Mouse (Mus musculus): ENCODE data around the gene Thbs4. TPM values are rescaled to one million over a fixed set of nuclear protein-coding genes. Genes with fewer than 3 reads are reported as not detected.

Gene Thbs4
- polyA plus RNA-seq, 1 experiment, result not detected

DNA sequence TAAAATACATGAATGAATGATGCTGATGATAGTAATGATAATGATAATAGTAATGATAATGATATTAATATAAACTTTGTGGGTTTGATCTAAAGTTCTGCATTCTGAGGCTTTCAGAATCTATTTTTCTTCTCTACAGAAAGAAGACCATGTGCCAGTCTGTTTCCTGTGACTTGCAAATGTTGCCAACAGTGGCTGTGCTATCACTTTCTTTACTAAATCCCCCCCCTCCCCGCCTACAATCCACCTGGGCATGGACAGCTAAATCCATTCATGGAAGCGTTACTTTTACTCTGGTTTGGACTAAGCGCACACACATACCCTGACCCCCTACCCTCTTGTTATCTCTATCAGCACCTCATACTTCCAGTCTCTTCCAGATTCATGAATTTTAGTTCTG is 10.3 kb downstream of the Thbs4 start:
- Histone ChIP-seq H3K4me3 (ENCODE audit: low read depth, low read length) (no peak overlapping the region), H3K27ac (ENCODE audit: insufficient read depth, low read length) (no peak overlapping the region), H3K4me1 (ENCODE audit: control insufficient read depth, insufficient read depth, low read length) (no peaks in the 10 kb centered on the region), H3K36me3 (ENCODE audit: control insufficient read depth, insufficient read depth, low read length, poor library complexity, severe bottlenecking) (no peaks in the 10 kb centered on the region), H3K9ac (ENCODE audit: low read depth, poor library complexity, severe bottlenecking) (no peak overlapping the region), H3K9me3 (replicated peaks; ENCODE audit: control insufficient read depth, insufficient read depth, low read length, poor library complexity, severe bottlenecking) (no peaks in the 10 kb centered on the region; the same call in 1 of the 2 replicates), H3K27me3 (ENCODE audit: control insufficient read depth, insufficient read depth, low read length, poor library complexity, severe bottlenecking) (peaks cover 2% of the 10 kb centered on the region; the same call in 1 of the 2 replicates)
- TF ChIP-seq EP300 (IDR thresholded peaks at IDR 0.05; ENCODE audit: insufficient read depth, low read depth, low read length), result no peak
- TF ChIP-seq CTCF (IDR thresholded peaks at IDR 0.05; ENCODE audit: low read depth, low read length), result no peak

DNA sequence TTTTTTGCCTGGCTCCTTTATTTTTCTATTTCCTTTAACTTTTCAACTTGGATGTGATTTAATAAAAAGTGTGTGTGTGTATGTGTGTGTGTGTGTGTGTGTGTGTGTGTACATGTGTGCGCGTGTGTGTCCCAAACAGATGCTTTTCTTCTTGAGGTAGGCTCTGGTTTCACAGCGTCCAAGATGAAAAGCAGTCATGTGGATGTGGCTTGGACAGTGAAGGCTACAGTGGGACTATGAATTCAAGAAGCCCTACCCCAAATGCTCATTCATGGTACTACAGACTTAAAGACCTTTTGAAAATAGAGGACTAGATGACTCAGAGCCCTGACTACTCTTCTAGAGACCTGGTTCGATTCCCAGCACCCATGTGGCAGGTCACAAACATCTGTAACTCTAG is 11.1 kb downstream of the Thbs4 start:
- Histone ChIP-seq H3K9me3 (replicated peaks; ENCODE audit: control insufficient read depth, insufficient read depth, low read length, poor library complexity, severe bottlenecking) (no peaks in the 10 kb centered on the region; the same call in 1 of the 2 replicates), H3K36me3 (ENCODE audit: control insufficient read depth, insufficient read depth, low read length, poor library complexity, severe bottlenecking) (no peaks in the 10 kb centered on the region), H3K27ac (ENCODE audit: insufficient read depth, low read length) (no peak overlapping the region), H3K4me1 (ENCODE audit: control insufficient read depth, insufficient read depth, low read length) (no peaks in the 10 kb centered on the region), H3K4me3 (ENCODE audit: low read depth, low read length) (no peak overlapping the region), H3K9ac (ENCODE audit: low read depth, poor library complexity, severe bottlenecking) (no peak overlapping the region), H3K27me3 (ENCODE audit: control insufficient read depth, insufficient read depth, low read length, poor library complexity, severe bottlenecking) (peaks cover 2% of the 10 kb centered on the region; the same call in 1 of the 2 replicates)
- TF ChIP-seq EP300 (IDR thresholded peaks at IDR 0.05; ENCODE audit: insufficient read depth, low read depth, low read length), result no peak

DNA sequence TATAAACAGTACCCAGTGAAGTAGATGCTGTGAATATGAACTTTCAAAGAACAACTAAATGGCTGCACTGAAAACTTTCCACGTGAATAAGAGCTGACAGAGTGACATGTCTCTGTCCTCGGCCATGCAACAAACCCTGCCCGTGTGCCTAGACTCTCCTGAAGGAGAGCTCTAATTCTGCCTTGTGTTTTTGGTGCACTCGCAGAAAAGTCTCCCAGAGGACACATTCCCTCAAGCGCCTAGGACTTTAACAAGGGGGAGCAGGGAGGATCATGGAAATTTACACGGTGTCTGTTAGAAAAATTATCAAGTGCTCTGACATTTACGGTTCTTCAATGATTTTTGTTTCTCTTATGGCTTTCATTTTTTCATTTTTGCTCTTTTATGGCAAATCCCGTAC is 13.7 kb downstream of the Thbs4 start:
- Histone ChIP-seq H3K9ac (ENCODE audit: low read depth, poor library complexity, severe bottlenecking) (no peak overlapping the region), H3K36me3 (ENCODE audit: control insufficient read depth, insufficient read depth, low read length, poor library complexity, severe bottlenecking) (no peaks in the 10 kb centered on the region), H3K27ac (ENCODE audit: insufficient read depth, low read length) (no peak overlapping the region), H3K9me3 (replicated peaks; ENCODE audit: control insufficient read depth, insufficient read depth, low read length, poor library complexity, severe bottlenecking) (no peaks in the 10 kb centered on the region; the same call in 1 of the 2 replicates), H3K4me1 (ENCODE audit: control insufficient read depth, insufficient read depth, low read length) (no peaks in the 10 kb centered on the region), H3K4me3 (ENCODE audit: low read depth, low read length) (no peak overlapping the region), H3K27me3 (ENCODE audit: control insufficient read depth, insufficient read depth, low read length, poor library complexity, severe bottlenecking) (peaks cover 2% of the 10 kb centered on the region; the same call in 1 of the 2 replicates)
- TF ChIP-seq POLR2A (IDR thresholded peaks at IDR 0.05; ENCODE audit: insufficient read depth, low read length) (no peak), CTCF (IDR thresholded peaks at IDR 0.05; ENCODE audit: low read depth, low read length) (no peak), EP300 (IDR thresholded peaks at IDR 0.05; ENCODE audit: insufficient read depth, low read depth, low read length) (no peak)

DNA sequence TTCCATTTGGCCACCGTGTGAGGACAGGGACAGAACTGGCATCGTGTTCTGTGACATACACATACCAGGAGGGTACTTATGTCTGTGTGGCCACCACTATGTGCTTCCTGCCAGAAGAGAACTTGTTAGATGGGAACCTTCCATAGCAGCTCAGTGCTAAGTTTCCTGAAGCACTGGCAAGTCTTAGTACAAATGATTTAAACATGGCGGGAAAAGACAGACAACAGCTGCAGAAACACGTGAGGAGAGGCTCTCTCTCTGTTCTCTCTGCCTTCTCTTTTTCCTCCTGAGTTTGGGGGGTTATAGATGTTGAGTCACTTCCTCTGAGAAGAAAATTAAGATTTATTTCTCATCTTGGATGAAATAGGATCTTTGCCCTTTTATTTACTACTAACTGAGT is 14.5 kb downstream of the Thbs4 start:
- Histone ChIP-seq H3K27me3 (ENCODE audit: control insufficient read depth, insufficient read depth, low read length, poor library complexity, severe bottlenecking) (peaks cover 2% of the 10 kb centered on the region; the same call in 1 of the 2 replicates), H3K36me3 (ENCODE audit: control insufficient read depth, insufficient read depth, low read length, poor library complexity, severe bottlenecking) (no peaks in the 10 kb centered on the region), H3K27ac (ENCODE audit: insufficient read depth, low read length) (no peak overlapping the region), H3K4me1 (ENCODE audit: control insufficient read depth, insufficient read depth, low read length) (no peaks in the 10 kb centered on the region), H3K9ac (ENCODE audit: low read depth, poor library complexity, severe bottlenecking) (no peak overlapping the region), H3K9me3 (replicated peaks; ENCODE audit: control insufficient read depth, insufficient read depth, low read length, poor library complexity, severe bottlenecking) (no peaks in the 10 kb centered on the region; the same call in 1 of the 2 replicates), H3K4me3 (ENCODE audit: low read depth, low read length) (no peak overlapping the region)
- TF ChIP-seq CTCF (IDR thresholded peaks at IDR 0.05; ENCODE audit: low read depth, low read length) (no peak), EP300 (IDR thresholded peaks at IDR 0.05; ENCODE audit: insufficient read depth, low read depth, low read length) (no peak), POLR2A (IDR thresholded peaks at IDR 0.05; ENCODE audit: insufficient read depth, low read length) (no peak)

DNA sequence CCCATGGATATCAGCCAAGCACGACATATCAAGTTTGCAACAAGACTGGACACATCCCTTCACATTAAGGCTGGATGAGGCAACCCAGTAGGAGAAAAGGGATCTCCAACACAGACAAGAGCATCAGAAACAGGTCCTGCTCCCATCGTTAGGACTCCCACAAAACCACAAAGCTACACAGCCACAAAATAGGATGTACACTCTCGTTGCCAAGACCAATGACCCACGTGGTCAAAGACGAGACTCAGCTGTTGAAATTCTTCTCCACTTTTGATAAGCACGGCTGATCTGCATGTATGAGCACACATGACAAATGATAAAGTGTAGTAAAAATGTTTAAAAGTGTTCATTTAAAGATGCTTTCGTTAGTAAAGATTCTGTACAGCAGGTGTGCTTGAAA is 16.0 kb downstream of the Thbs4 start:
- H3K27me3 ChIP-seq (ENCODE audit: control insufficient read depth, insufficient read depth, low read length, poor library complexity, severe bottlenecking), result no peaks in the 10 kb centered on the region; the same call in 1 of the 2 replicates
- no peaks in the 10 kb centered on the region for H3K4me1 ChIP-seq (ENCODE audit: control insufficient read depth, insufficient read depth, low read length)
- TF ChIP-seq CTCF (IDR thresholded peaks at IDR 0.05; ENCODE audit: low read depth, low read length), result no peak
- TF ChIP-seq POLR2A (IDR thresholded peaks at IDR 0.05; ENCODE audit: insufficient read depth, low read length), result no peak
- TF ChIP-seq EP300 (IDR thresholded peaks at IDR 0.05; ENCODE audit: insufficient read depth, low read depth, low read length), result no peak

DNA sequence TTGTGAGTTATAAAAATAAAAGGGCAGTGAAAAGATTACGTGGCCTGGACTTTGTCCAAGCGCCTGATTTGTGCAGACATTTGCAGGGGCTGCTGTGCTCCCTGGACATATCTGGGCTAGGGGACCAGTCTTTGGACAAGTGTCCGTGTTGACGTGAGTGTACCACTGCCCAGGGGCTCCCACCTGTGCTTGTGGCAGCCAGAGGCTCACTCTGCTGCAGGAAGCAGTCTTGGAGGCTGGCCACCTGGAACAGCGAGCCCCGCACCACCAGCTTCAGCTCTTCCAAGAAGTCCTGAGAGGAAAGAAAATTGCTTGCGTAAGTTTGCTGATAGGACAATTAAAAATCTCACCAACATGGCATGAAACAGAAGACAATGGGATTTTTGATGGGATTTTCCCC is 18.7 kb downstream of the Thbs4 start:
- Histone ChIP-seq H3K4me1 (ENCODE audit: control insufficient read depth, insufficient read depth, low read length) (no peaks in the 10 kb centered on the region), H3K9ac (ENCODE audit: low read depth, poor library complexity, severe bottlenecking) (no peak overlapping the region), H3K27ac (ENCODE audit: insufficient read depth, low read length) (no peak overlapping the region), H3K36me3 (ENCODE audit: control insufficient read depth, insufficient read depth, low read length, poor library complexity, severe bottlenecking) (no peaks in the 10 kb centered on the region), H3K9me3 (replicated peaks; ENCODE audit: control insufficient read depth, insufficient read depth, low read length, poor library complexity, severe bottlenecking) (no peaks in the 10 kb centered on the region), H3K4me3 (ENCODE audit: low read depth, low read length) (no peak overlapping the region), H3K27me3 (ENCODE audit: control insufficient read depth, insufficient read depth, low read length, poor library complexity, severe bottlenecking) (no peaks in the 10 kb centered on the region; the same call in none of the 2 replicates)
- no peak for TF ChIP-seq EP300 (IDR thresholded peaks at IDR 0.05; ENCODE audit: insufficient read depth, low read depth, low read length)
- TF ChIP-seq POLR2A (IDR thresholded peaks at IDR 0.05; ENCODE audit: insufficient read depth, low read length), result no peak
- TF ChIP-seq CTCF (IDR thresholded peaks at IDR 0.05; ENCODE audit: low read depth, low read length), result no peak

More for the DNA sequence above, 16.0 kb downstream of the Thbs4 start:
- Histone ChIP-seq H3K36me3 (ENCODE audit: control insufficient read depth, insufficient read depth, low read length, poor library complexity, severe bottlenecking) (no peaks in the 10 kb centered on the region), H3K9me3 (replicated peaks; ENCODE audit: control insufficient read depth, insufficient read depth, low read length, poor library complexity, severe bottlenecking) (no peaks in the 10 kb centered on the region; the same call in 1 of the 2 replicates), H3K9ac (ENCODE audit: low read depth, poor library complexity, severe bottlenecking) (no peak overlapping the region), H3K27ac (ENCODE audit: insufficient read depth, low read length) (no peak overlapping the region), H3K4me3 (ENCODE audit: low read depth, low read length) (no peak overlapping the region)
